Mouse (Mus musculus): ENCODE measurements at regions not wholly inside any gene's neighbourhood (a gene's known extent, or its start where the extent isn't known, plus 50 kb on each side); places are given as distances from the start of the nearest gene placed in this dataset.

- no peak for DNase-seq (ENCODE audit: low spot score in 2 of 2)
These were observed 265.2 kb downstream of the Mreg start for GRCm38 (mm10) chr1:71946911-71947310.

GRCm38 (mm10) chr1:71945070-71945469, 267.0 kb downstream of the Mreg start:
- peak in 1 of 2 experiments; percentile 17 for DNase-seq (ENCODE audit: low spot score in 2 of 2)

GRCm38 (mm10) chr1:71944531-71944930, 267.6 kb downstream of the Mreg start:
- no peak for DNase-seq (ENCODE audit: low spot score in 2 of 2)

- no peak for DNase-seq (ENCODE audit: low spot score in 2 of 2)
These were observed 270.0 kb downstream of the Mreg start for GRCm38 (mm10) chr1:71942145-71942544.

GRCm38 (mm10) chr1:71941688-71942087, 270.4 kb downstream of the Mreg start:
- no peak for DNase-seq (ENCODE audit: low spot score in 2 of 2)

- no peak for DNase-seq (ENCODE audit: low spot score in 2 of 2)
These were observed 271.2 kb downstream of the Mreg start for GRCm38 (mm10) chr1:71940900-71941299.

- DNase-seq (ENCODE audit: low spot score in 2 of 2), result no peak
These were observed 273.6 kb downstream of the Mreg start for GRCm38 (mm10) chr1:71938323-71939007.

GRCm38 (mm10) chr1:71937922-71938321, 274.2 kb downstream of the Mreg start:
- no peak for DNase-seq (ENCODE audit: low spot score in 2 of 2)

- no peak for DNase-seq (ENCODE audit: low spot score in 2 of 2)
These were observed 274.9 kb downstream of the Mreg start for GRCm38 (mm10) chr1:71937168-71937567.

GRCm38 (mm10) chr1:71936501-71937129, 275.5 kb downstream of the Mreg start:
- no peak for DNase-seq (ENCODE audit: low spot score in 2 of 2)

- DNase-seq (ENCODE audit: low spot score in 2 of 2), result no peak
These were observed 272.5 kb upstream of the Fn1 start for GRCm38 (mm10) chr1:71925501-71925900.

- no peak for DNase-seq (ENCODE audit: low spot score in 2 of 2)
These were observed 271.9 kb upstream of the Fn1 start for GRCm38 (mm10) chr1:71924884-71925283.

- no peak for DNase-seq (ENCODE audit: low spot score in 2 of 2)
These were observed 270.7 kb upstream of the Fn1 start for GRCm38 (mm10) chr1:71923731-71924130.

GRCm38 (mm10) chr1:71921456-71921855, 268.5 kb upstream of the Fn1 start:
- no peak for DNase-seq (ENCODE audit: low spot score in 2 of 2)

- no peak for DNase-seq (ENCODE audit: low spot score in 2 of 2)
These were observed 266.9 kb upstream of the Fn1 start for GRCm38 (mm10) chr1:71919891-71920290.

GRCm38 (mm10) chr1:71917021-71917420, 264.0 kb upstream of the Fn1 start:
- DNase-seq (ENCODE audit: low spot score in 2 of 2), result no peak

GRCm38 (mm10) chr1:71914439-71914838, 261.4 kb upstream of the Fn1 start:
- DNase-seq (ENCODE audit: low spot score in 2 of 2), result no peak

- DNase-seq (ENCODE audit: low spot score in 2 of 2), result no peak
These were observed 260.2 kb upstream of the Fn1 start for GRCm38 (mm10) chr1:71913221-71913620.

GRCm38 (mm10) chr1:71912441-71912840, 259.4 kb upstream of the Fn1 start:
- DNase-seq (ENCODE audit: low spot score in 2 of 2), result no peak

GRCm38 (mm10) chr1:71910125-71910524, 257.1 kb upstream of the Fn1 start:
- DNase-seq (ENCODE audit: low spot score in 2 of 2), result no peak

GRCm38 (mm10) chr1:71909508-71910124, 256.6 kb upstream of the Fn1 start:
- DNase-seq (ENCODE audit: low spot score in 2 of 2), result no peak

- no peak for DNase-seq (ENCODE audit: low spot score in 2 of 2)
These were observed 251.5 kb upstream of the Fn1 start for GRCm38 (mm10) chr1:71904376-71904948.
